Mouse (Mus musculus) spleen, adult 2 months (tissue): ENCODE measurements at regions not wholly inside any gene's neighbourhood (a gene's known extent, or its start where the extent isn't known, plus 50 kb on each side); places are given as distances from the start of the nearest gene placed in this dataset.

Source experiments
- DNase-seq, 2 experiments: peaks; one replicate each; pipeline versions ENCODE4 v3.0.0 to v3.0.0-alpha.2; 2012 to 2021; ENCODE audit warnings: low spot score in 2 of 2, low read depth in 1 of 2
- H3K27ac ChIP-seq: fragments of 200-500 bp; 2 replicates; pipeline ENCODE4 v1.5.1; 2012; ENCODE audit warnings: low read length, inconsistent platforms; ENCODE audit not compliant: insufficient read depth
- H3K27me3 ChIP-seq: fragments of 200-500 bp; 2 replicates; pipeline ENCODE4 v1.6.1; 2012; ENCODE audit warnings: mild to moderate bottlenecking, moderate library complexity, low read length, inconsistent platforms; ENCODE audit not compliant: control insufficient read depth, insufficient read depth
- H3K36me3 ChIP-seq: fragments of 200-500 bp; 2 replicates; pipeline ENCODE4 v1.6.1; 2012; ENCODE audit warnings: mild to moderate bottlenecking, low read length, inconsistent platforms; ENCODE audit not compliant: control insufficient read depth, insufficient read depth
- H3K4me1 ChIP-seq: fragments of 200-500 bp; 2 replicates; pipeline ENCODE4 v1.6.1; 2011; ENCODE audit warnings: inconsistent platforms; ENCODE audit not compliant: control insufficient read depth, insufficient read depth, insufficient read length
- H3K4me3 ChIP-seq: fragments of 200-500 bp; 2 replicates; pipeline ENCODE4 v1.5.1; 2011; ENCODE audit warnings: mild to moderate bottlenecking, inconsistent platforms; ENCODE audit not compliant: insufficient read depth, insufficient read length; ENCODE audit errors: extremely low read depth
- CTCF ChIP-seq: fragments of 200-500 bp; IDR thresholded peaks from 2 replicates; pipeline ENCODE4 v1.5.1; 2011; ENCODE audit warnings: mild to moderate bottlenecking, inconsistent platforms; ENCODE audit not compliant: insufficient read depth, insufficient read length, insufficient replicate concordance; ENCODE audit errors: extremely low read depth
- POLR2A ChIP-seq: fragments of 200-500 bp; IDR thresholded peaks from 2 replicates; pipeline ENCODE4 v1.6.1; 2011; ENCODE audit warnings: low read depth, low read length, inconsistent platforms
- WGBS: fragments of 180-500 bp; shearing (Covaris S2); methylation state at CpG from one replicate; pipeline ENCODE4 v1.1.7; 2018; 5-methylcytosine and 5-hydroxymethylcytosine counted together

- no peaks in the 10 kb centered on the region for H3K36me3 ChIP-seq
- H3K4me3 ChIP-seq = no peak overlapping the region
- no peak for DNase-seq
- no peak for TF ChIP-seq CTCF
- no peak for TF ChIP-seq POLR2A
- no peaks in the 10 kb centered on the region for H3K27me3 ChIP-seq
- 78% methylated on average over 8 of the region's 8 CpGs for WGBS
- H3K4me1 ChIP-seq = no peaks in the 10 kb centered on the region
- H3K27ac ChIP-seq = no peak overlapping the region
Observed at GRCm38 (mm10) chr14:25353804-25354203, 105.2 kb upstream of the Zmiz1 start.

GRCm38 (mm10) chr14:25354288-25354850 lies 104.6 kb upstream of the Zmiz1 start:
- H3K27ac ChIP-seq = no peak overlapping the region
- no peak for TF ChIP-seq CTCF
- TF ChIP-seq POLR2A = no peak
- WGBS = 82% methylated on average over 7 of the region's 7 CpGs
- no peaks in the 10 kb centered on the region for H3K4me1 ChIP-seq
- no peaks in the 10 kb centered on the region for H3K36me3 ChIP-seq
- H3K27me3 ChIP-seq = no peaks in the 10 kb centered on the region
- no peak for DNase-seq
- no peak overlapping the region for H3K4me3 ChIP-seq

GRCm38 (mm10) chr14:25357805-25358204 lies 101.2 kb upstream of the Zmiz1 start:
- no peaks in the 10 kb centered on the region for H3K36me3 ChIP-seq
- H3K4me3 ChIP-seq = no peak overlapping the region
- TF ChIP-seq CTCF = no peak
- TF ChIP-seq POLR2A = no peak
- no peak overlapping the region for H3K27ac ChIP-seq
- H3K27me3 ChIP-seq = no peaks in the 10 kb centered on the region
- H3K4me1 ChIP-seq = no peaks in the 10 kb centered on the region
- DNase-seq = no peak
- 90% methylated on average over 9 of the region's 9 CpGs for WGBS

- Histone ChIP-seq H3K4me1 (no peaks in the 10 kb centered on the region), H3K27ac (no peak overlapping the region), H3K4me3 (no peak overlapping the region), H3K27me3 (no peaks in the 10 kb centered on the region), H3K36me3 (no peaks in the 10 kb centered on the region)
- 80% methylated on average over 3 of the region's 3 CpGs for WGBS
- no peak for DNase-seq
- TF ChIP-seq CTCF (no peak), POLR2A (no peak)
Observed at GRCm38 (mm10) chr14:25359824-25360294, 99.1 kb upstream of the Zmiz1 start.

- no peak for DNase-seq
- 91% methylated on average over 9 of the region's 9 CpGs for WGBS
- no peak for TF ChIP-seq POLR2A
- TF ChIP-seq CTCF = no peak
- Histone ChIP-seq H3K36me3 (no peaks in the 10 kb centered on the region), H3K4me3 (no peak overlapping the region), H3K27me3 (no peaks in the 10 kb centered on the region), H3K4me1 (no peaks in the 10 kb centered on the region), H3K27ac (no peak overlapping the region)
Observed at GRCm38 (mm10) chr14:25360726-25361125, 98.3 kb upstream of the Zmiz1 start.

GRCm38 (mm10) chr14:25361129-25361528 lies 97.9 kb upstream of the Zmiz1 start:
- TF ChIP-seq POLR2A (no peak), CTCF (no peak)
- DNase-seq = no peak
- 76% methylated on average over 3 of the region's 3 CpGs for WGBS
- no peaks in the 10 kb centered on the region for H3K36me3 ChIP-seq
- H3K27ac ChIP-seq = no peak overlapping the region
- H3K27me3 ChIP-seq = no peaks in the 10 kb centered on the region
- no peak overlapping the region for H3K4me3 ChIP-seq
- no peaks in the 10 kb centered on the region for H3K4me1 ChIP-seq

- 53% methylated on average over 1 of the region's 1 CpGs for WGBS
- no peaks in the 10 kb centered on the region for H3K27me3 ChIP-seq
- no peak overlapping the region for H3K4me3 ChIP-seq
- TF ChIP-seq POLR2A (no peak), CTCF (no peak)
- H3K27ac ChIP-seq = no peak overlapping the region
- H3K4me1 ChIP-seq = no peaks in the 10 kb centered on the region
- no peak for DNase-seq
- no peaks in the 10 kb centered on the region for H3K36me3 ChIP-seq
Observed at GRCm38 (mm10) chr14:25362771-25363170, 96.2 kb upstream of the Zmiz1 start.
